Mouse (Mus musculus) layer of hippocampus, postnatal 36 days (tissue): ENCODE data around the gene Scd3. TPM values are rescaled to one million over a fixed set of nuclear protein-coding genes. Genes with fewer than 3 reads are reported as not detected.
"Not testable (repeated sequence)": the region's sequence is repeated elsewhere in the genome, so short reads cannot be mapped to it uniquely, and the experiment has no call there.

Experiments
- DNase-seq, 2 experiments: peaks; one replicate each; pipeline ENCODE4 v3.0.0; 2022
- total RNA-seq, 2 experiments: library from RNA; stranded (reverse); gene quantifications; 2 replicates each; pipeline ENCODE4 v1.2.3; 2021

The Scd3 gene
- total RNA-seq, 2 experiments from 2014 or later = 0.94 to 1.7 TPM

DNA sequence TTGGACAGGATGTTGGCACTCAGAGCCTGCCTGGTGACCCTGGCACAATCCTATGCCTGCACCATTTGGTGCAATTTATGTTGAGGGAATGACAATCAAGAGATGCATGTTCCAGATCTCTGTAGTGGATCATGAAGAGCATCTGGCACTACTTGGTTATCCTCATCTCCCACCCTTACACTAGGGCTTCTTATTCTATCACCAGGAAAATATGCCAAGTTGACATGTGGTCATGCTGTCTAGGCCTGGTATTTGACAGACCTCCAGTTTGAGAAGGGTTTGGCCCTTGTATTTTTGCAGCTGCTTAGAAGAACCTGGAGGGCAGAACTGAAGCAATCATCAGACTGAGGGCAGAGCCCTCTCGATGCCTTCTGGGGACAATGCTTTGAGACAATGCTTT, 72.3 kb downstream of the Scd3 start:
- DNase-seq = no peak

DNA sequence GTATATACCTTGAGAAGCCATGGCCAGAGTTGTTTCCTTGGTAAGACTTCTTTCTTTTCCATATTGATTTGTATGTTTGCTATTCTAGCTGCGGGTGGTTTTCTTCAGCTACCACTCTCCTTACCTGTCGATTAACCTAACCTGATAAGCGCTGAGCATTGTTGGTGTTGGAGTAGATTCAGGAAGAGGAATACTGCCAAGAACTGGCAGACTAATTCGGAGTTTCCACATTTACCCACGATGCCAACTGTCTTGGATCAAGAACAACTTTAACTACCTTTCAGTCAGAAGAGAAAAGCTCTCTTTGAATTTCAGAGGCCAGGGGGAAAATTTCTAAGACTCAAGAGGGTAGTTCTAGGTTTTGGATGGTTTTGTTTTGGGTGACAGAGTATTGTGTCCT, 73.8 kb downstream of the Scd3 start:
- DNase-seq = no peak

DNA sequence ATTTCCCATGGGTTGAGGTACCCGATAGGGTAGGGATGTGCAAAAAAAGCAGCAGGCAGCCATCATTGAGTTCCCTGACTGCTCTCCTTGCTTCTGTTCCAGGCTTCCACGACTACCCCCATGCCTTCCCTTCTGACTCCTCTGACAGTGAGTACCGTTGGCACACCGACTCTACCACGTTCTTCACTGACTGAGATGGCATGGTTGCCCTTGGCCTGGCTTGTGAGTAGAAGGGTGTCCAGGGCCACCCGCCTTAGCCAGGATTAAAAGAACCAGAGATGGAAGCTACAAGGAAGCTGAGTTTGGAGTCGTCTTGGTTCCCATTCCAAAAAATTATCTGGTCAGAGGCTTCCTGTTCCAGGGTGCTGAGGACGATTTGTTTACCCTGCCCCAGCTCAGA, 74.9 kb downstream of the Scd3 start:
- DNase-seq = no peak

DNA sequence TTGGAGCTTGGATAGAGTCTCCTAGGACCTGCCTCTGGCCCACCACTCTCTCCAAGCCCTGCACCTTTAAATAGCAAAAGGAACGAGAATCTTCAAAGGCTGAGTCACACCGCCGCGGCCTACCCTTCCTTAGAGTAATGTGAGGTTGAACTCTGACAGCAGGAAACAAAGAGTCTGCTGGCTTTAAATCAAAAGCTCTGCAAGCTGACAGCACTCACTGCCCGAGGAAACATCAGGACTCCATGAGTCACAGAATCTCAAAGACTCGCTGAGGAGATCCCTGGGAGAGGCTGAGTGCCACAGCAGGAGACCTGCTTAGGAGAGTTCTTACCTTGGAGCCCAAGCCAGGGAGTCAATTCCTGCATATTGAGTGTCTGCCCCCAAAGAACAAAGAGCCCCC, 77.7 kb downstream of the Scd3 start:
- DNase-seq = no peak

DNA sequence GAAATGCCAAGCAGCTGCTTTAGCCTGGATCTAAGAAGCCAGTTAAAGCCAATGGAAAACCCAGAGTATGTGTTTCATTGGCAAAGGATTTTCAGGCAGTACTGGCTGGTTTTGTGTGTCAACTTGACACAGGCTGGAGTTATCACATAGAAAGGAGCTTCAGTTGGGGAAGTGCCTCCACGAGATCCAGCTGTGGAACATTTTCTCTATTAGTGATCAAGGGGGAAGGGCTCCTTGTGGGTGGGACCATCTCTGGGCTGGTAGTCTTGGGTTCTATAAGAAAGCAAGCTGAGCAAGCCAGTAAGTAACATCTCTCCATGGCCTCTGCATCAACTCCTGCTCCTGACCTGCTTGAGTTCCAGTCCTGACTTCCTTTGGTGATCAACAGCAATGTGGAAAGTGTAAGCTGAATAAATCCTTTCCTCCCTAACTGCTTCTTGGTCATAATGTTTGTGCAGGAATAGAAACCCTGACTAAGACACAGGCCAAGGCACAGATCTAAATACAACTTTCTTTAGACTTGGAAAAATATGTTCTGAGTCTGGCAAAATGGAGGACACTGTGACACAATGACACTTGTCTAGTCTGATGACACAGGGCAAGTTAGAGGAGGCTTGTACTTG, 78.9 kb downstream of the Scd3 start:
- not testable (repeated sequence) for DNase-seq

DNA sequence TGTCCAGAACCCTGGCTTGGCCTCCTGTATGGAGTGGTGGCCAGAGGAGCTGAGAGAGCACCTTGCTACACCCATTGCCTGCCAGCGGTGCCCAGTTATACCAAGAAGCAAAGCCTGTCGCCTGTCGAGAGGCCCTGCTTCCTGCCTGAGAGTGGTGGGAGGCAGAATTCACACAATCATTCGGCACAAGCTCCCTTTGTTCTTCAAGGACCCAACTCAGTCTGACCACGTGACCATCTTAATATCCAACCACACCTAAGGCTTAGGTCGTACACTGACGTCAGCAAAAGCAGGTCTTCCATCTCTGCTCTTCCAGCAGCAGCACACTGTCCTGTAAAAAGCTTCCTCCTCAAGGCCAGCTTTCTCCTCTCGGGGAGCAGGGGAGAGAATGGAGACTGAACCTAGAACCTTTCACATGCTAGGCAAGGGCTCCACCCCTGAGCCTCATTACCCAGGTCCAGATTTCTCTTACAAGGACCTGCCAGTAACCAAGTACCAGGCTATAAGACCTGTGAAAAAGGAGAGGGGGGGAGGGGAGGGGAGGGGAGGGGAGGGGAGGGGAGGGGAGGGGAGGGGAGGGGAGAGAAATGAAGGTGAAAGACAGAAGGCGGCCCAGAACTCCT, 79.6 kb downstream of the Scd3 start:
- no peak for DNase-seq

DNA sequence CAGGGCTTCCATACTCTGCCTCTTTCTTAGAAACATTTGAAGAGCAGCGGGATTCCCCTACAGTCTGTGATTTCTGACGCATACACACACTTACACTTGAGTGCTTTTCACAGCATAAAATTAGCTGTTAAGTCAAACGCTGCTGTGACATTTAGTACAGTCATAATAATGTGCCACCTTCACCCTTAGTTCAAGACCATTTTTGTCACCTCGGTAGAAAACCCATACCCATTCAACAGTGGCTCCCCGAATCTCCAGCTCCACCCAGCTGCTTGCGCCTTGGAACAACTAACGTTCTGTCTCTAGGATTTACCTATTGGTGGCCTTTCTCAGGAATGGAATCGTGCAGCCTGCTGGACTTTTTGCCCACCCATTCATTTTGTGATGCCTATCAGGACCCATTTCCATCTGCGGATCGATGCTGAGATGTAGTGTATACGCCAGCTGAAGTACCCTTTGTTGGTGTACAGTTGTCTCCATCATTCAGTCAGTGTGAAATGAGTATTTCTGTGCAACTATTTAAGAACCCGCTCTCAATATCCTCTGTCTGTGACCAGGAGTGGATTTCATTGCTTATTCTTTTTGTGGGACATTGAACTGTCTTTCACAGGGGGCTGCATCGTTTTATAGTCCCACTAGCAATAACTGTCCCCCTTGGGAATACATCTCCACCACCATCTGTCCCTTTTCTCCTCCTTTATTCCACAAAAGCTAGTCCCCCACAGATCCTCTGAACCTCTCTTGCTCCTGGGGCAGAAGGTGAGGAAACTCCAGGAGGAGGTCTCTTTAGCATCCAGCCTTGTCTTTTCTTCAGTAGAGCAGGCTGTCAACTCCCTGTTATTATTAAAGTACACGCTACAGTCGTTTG, 80.3 kb downstream of the Scd3 start:
- DNase-seq = no peak

DNA sequence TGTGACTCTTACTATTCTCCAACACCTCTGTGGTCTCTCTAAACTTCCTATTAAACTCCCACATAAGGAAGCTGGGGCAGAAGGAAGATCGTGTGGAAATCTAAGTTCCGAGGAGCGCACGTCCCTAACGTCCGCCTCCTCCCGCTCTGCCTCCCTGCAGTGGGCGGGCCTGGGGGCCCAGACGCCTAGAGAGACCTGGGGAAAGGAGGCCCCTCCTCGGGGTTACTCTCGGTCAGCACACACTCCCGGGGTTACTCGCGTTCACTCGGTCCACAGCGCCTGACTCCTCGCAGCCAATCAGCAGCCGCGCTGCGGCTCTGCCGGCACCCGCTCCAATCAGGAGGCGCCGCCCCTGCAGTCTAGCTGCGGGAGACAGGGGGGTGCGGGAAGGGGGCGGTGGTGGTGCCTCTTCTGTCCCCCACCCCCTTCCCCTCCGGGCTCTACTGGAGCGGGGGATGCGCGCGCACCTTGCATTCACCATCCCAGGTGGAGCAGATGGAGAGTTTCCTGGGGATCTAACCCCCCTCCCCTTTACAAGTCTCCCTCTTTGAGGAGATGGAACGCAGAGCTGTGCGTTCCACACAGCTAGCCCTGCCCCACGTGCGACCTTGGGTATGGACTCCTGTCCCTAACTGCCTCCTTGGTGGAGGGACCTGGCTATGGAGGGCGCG, 81.1 kb downstream of the Scd3 start:
- peak; percentile 87 to 91 for DNase-seq

DNA sequence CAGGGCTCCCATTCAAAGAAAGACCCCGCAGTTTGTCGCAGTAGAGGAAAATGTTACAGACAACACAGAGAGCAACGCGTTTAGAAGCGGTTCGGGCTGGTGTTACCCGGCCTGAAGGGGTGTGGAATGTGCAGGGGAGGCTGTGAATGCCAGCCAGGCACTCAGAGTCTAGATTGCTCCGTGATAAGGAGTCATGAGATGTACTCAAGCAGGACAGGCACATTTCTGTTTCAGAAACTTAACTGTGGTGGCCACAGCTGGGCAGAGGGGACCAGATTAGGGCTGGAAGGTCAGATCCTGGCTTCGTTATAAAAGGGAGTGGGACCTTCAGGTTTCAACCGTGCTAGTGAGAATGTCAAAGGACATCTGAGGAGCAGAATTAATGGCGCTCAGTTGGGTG, 81.7 kb downstream of the Scd3 start:
- no peak for DNase-seq

DNA sequence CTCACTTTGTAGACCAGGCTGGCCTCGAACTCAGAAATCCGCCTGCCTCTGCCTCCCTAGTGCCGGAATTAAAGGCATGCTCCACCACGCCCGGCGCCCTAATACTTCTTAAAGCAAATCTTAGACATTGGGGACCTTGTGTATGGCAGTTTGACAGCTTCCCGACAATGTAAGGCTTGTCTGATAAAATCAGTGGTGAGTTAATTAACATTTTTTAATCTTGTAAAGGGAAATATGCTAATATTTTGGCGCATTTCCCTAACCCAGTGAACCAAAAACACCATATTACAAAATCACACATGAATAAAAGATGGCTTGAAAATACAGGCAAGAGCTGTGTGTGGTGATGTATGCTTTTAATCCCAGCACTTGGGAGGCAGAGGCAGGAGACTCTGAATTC, 82.5 kb downstream of the Scd3 start:
- no peak for DNase-seq

DNA sequence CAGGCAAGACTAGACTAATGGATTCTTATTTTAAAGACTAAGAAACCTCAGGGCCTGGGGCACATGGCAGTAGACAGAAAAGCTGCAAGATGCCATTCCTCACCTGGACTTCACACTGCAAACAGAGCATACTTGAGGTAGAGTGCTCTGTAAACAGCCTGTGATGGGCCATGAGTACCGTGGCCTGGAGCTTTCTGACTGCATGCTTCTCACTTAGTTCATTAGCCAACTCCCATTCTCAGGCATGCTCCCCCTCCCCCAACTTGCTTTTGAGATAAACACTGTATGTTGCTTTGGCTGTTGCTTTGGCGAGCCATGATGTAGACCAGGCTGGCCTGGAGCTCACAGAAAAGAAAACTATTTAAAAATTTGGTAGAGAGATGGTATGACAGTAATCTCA, 83.0 kb downstream of the Scd3 start:
- no peak for DNase-seq

DNA sequence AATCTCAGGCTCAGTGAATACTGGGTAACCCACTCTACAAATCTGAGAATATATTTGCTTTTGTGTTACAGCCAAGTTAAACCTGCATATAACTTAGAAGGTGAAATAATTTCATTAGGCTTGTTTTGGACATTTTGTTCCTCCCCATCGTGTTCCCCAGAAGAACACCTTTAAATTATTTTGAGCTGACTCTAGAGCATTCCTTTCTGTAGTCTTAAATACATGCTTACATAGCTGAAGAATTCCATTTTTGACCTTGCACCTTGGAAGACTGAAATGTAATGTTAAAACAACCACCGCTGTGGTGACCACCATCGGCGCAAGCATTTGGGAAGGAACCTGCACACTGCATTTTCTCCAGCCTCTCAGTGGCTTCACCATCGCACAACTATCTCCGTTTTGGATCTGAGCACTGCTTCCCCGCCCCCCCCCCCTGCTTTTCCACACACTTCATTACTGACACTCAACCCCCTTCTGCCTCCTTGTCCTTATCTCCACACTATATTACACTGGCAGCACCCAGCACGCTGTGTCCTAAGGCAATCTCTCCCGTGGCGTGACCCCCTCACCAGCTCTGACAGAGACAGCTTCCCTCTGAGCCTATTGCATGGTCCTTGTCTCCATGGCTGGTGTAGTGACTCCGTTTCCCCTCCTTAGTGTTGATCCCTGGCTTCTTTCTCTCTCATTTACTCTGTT, 84.5 kb downstream of the Scd3 start:
- DNase-seq = no peak

DNA sequence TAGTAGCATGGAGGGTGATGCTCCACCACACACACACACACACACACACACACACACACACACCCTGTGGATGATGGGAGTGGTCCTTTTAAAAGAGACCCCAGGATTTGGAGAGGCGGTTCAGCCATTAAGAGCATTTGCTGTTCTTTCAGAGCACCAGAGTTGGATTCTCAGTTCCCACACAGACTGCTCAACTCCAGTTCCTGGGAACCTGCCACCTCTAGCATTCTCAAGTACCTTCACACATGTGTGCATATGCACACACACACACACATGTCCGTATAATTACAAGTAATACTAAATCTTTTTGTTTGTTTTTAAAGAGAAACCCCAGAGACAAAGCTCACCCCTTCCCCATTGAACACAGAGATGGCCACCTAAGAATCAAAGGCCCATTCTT, 89.0 kb downstream of the Scd3 start:
- DNase-seq = no peak

DNA sequence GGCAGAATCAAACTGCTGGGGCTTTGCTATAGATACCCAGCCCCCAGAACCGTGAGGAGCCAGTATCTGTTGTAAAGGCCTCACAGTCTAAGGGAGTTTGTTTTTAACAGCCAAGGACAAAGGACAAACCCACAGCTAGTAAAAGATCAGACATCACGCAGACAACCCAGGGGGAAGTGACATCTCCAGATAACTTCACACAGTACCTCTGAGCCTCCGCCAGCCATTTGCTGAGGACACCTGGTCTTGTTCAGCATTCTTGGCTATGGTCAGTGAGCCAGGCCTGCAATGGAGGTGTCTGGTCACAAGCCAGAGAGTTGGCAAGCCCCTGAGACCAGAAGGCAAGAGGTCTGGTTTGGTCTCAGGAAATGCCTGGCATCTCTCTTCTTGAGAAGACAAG, 89.4 kb downstream of the Scd3 start:
- DNase-seq = no peak

DNA sequence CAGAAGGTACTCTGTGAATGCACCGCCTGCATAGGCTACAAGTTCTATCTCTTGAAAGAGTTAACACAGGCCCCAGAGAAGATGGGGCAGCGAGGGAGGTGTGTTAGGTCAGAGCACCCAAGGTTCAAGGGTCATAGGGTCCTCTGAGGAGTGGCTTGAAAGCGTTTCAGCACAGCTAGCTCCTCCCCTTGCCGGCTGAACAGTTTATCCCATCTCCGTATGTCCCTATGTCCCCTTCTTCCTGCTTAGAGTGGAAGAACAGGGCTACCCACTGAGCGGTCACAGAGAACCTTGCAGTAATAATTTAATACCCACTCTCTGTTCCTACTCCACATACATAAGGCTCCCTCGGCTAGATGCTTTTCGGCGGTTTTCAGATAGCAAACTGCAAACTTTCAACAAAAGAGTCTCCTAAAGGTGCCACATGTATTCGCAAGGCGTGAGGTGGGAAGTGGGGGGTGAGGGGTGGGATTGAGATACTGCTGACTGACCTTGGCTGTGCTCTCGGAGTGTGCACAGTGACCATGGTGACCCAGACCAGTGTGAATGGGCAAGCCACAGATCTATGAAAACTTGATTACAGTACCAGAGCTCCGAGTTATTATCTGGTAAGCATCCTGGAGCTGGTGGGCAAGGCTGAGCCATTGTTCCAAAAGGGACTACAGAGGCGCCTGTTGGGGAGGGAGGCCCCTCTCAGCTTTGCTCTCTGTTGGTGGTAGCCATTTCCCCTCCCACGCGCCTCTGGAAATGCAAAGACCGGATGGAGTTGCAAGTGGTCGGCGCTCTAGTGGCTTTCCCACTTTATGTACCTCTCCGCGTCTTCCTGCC, 90.1 kb downstream of the Scd3 start, which contains the start of gene Scd2:
Gene Scd2 (plus strand): TSS at position 734 of the 828 bp plus-strand sequence.
- no peak for DNase-seq

Other genes with a start within 250 kb of the Scd3 start
- under 1 TPM in 1 of 2 experiments, not detected in 1; 0.33 TPM for gene Cpn1, start 216.7 kb upstream of the Scd3 start, total RNA-seq
- not detected for gene Cyp2c23, start 174.1 kb upstream of the Scd3 start, total RNA-seq
- 10 to 100 TPM; 20.1 to 21.5 TPM for gene Erlin1, start 133.5 kb upstream of the Scd3 start, total RNA-seq
- 10 to 100 TPM; 51.1 to 53.6 TPM for gene Chuk, start 95.8 kb upstream of the Scd3 start, total RNA-seq
- 10 to 100 TPM; 18.1 to 19.2 TPM for gene Cwf19l1, start 67.4 kb upstream of the Scd3 start, total RNA-seq
- 10 to 100 TPM; 62.2 to 66.8 TPM for gene Bloc1s2, start 56.8 kb upstream of the Scd3 start, total RNA-seq
- gene Pkd2l1, start 10.8 kb upstream of the Scd3 start, total RNA-seq = under 1 TPM; 0.15 to 0.20 TPM
- 100 to 1,000 TPM; 621 to 658 TPM for gene Scd2, start 90.4 kb downstream of the Scd3 start, total RNA-seq
- 1 to 10 TPM; 1.7 to 2.7 TPM for gene Scd4, start 129.8 kb downstream of the Scd3 start, total RNA-seq
- 100 to 1,000 TPM; 121 to 157 TPM for gene Scd1, start 204.6 kb downstream of the Scd3 start, total RNA-seq